Mouse (Mus musculus): ENCODE measurements around the gene Slc46a2.

The Slc46a2 gene

GRCm38 (mm10) chr4:59897814-59898520 is 16.9 kb downstream of the Slc46a2 start:
- TF ChIP-seq POU5F1 (IDR thresholded peaks at IDR 0.05; ENCODE audit: borderline replicate concordance, low read length) (no peak), NANOG (IDR thresholded peaks at IDR 0.05; ENCODE audit: borderline replicate concordance, low read length) (no peak), CTCF (conservative IDR thresholded peaks at IDR 0.05; ENCODE audit: low read length) (no peak)
- H3K4me1 ChIP-seq (replicated peaks; ENCODE audit: low read depth, low read length): peaks cover 85% of the 10 kb centered on the region
- no peaks in the 10 kb centered on the region for H3K27me3 ChIP-seq (ENCODE audit: insufficient read depth, low read length)

GRCm38 (mm10) chr4:59896000-59896399 is 18.9 kb downstream of the Slc46a2 start:
- Histone ChIP-seq H3K4me1 (replicated peaks; ENCODE audit: low read depth, low read length) (peaks cover 89% of the 10 kb centered on the region), H3K36me3 (ENCODE audit: insufficient read depth, low read length) (peaks cover 82% of the 10 kb centered on the region), H3K9me3 (ENCODE audit: low read length) (no peaks in the 10 kb centered on the region), H3K4me3 (replicated peaks; ENCODE audit: low read length) (peak overlapping the region; percentile 52), H3K27me3 (ENCODE audit: insufficient read depth, low read length) (no peaks in the 10 kb centered on the region)
- TF ChIP-seq CTCF (conservative IDR thresholded peaks at IDR 0.05; ENCODE audit: low read length): no peak
- peak; percentile 72 for TF ChIP-seq NANOG (IDR thresholded peaks at IDR 0.05; ENCODE audit: borderline replicate concordance, low read length)

More at GRCm38 (mm10) chr4:59897814-59898520, 16.9 kb downstream of the Slc46a2 start:
- Histone ChIP-seq H3K36me3 (ENCODE audit: insufficient read depth, low read length) (peaks cover 68% of the 10 kb centered on the region), H3K4me3 (replicated peaks; ENCODE audit: low read length) (peak overlapping the region; percentile 45), H3K9me3 (ENCODE audit: low read length) (no peaks in the 10 kb centered on the region)

- peaks cover 85% of the 10 kb centered on the region for H3K36me3 ChIP-seq (ENCODE audit: insufficient read depth, low read length)
- TF ChIP-seq NANOG (IDR thresholded peaks at IDR 0.05; ENCODE audit: borderline replicate concordance, low read length) (no peak), POU5F1 (IDR thresholded peaks at IDR 0.05; ENCODE audit: borderline replicate concordance, low read length) (no peak), CTCF (conservative IDR thresholded peaks at IDR 0.05; ENCODE audit: low read length) (no peak)
- H3K27me3 ChIP-seq (ENCODE audit: insufficient read depth, low read length): no peaks in the 10 kb centered on the region
- no peaks in the 10 kb centered on the region for H3K9me3 ChIP-seq (ENCODE audit: low read length)
- H3K4me3 ChIP-seq (replicated peaks; ENCODE audit: low read length): peak overlapping the region; percentile 52
- peaks cover 83% of the 10 kb centered on the region for H3K4me1 ChIP-seq (replicated peaks; ENCODE audit: low read depth, low read length)
Observed at GRCm38 (mm10) chr4:59894977-59895575, 19.8 kb downstream of the Slc46a2 start.

GRCm38 (mm10) chr4:59894415-59894814 is 20.4 kb downstream of the Slc46a2 start:
- Histone ChIP-seq H3K4me3 (replicated peaks; ENCODE audit: low read length) (peak overlapping the region; percentile 52; the same call in 1 of the 2 replicates), H3K4me1 (replicated peaks; ENCODE audit: low read depth, low read length) (peaks cover 83% of the 10 kb centered on the region), H3K36me3 (ENCODE audit: insufficient read depth, low read length) (peaks cover 85% of the 10 kb centered on the region), H3K27me3 (ENCODE audit: insufficient read depth, low read length) (no peaks in the 10 kb centered on the region), H3K9me3 (ENCODE audit: low read length) (no peaks in the 10 kb centered on the region)
- no peak for TF ChIP-seq POU5F1 (IDR thresholded peaks at IDR 0.05; ENCODE audit: borderline replicate concordance, low read length)
- no peak for TF ChIP-seq NANOG (IDR thresholded peaks at IDR 0.05; ENCODE audit: borderline replicate concordance, low read length)
- TF ChIP-seq CTCF (conservative IDR thresholded peaks at IDR 0.05; ENCODE audit: low read length): no peak

GRCm38 (mm10) chr4:59892731-59893130 is 22.1 kb downstream of the Slc46a2 start:
- TF ChIP-seq CTCF (conservative IDR thresholded peaks at IDR 0.05; ENCODE audit: low read length) (no peak), NANOG (IDR thresholded peaks at IDR 0.05; ENCODE audit: borderline replicate concordance, low read length) (no peak), POU5F1 (IDR thresholded peaks at IDR 0.05; ENCODE audit: borderline replicate concordance, low read length) (no peak)
- no peaks in the 10 kb centered on the region for H3K9me3 ChIP-seq (ENCODE audit: low read length)
- peaks cover 79% of the 10 kb centered on the region for H3K36me3 ChIP-seq (ENCODE audit: insufficient read depth, low read length)
- no peak overlapping the region for H3K4me3 ChIP-seq (replicated peaks; ENCODE audit: low read length)
- H3K27me3 ChIP-seq (ENCODE audit: insufficient read depth, low read length): no peaks in the 10 kb centered on the region
- H3K4me1 ChIP-seq (replicated peaks; ENCODE audit: low read depth, low read length): peaks cover 66% of the 10 kb centered on the region

GRCm38 (mm10) chr4:59891723-59892416 is 23.0 kb downstream of the Slc46a2 start:
- Histone ChIP-seq H3K36me3 (ENCODE audit: insufficient read depth, low read length) (peaks cover 79% of the 10 kb centered on the region), H3K4me3 (replicated peaks; ENCODE audit: low read length) (no peak overlapping the region), H3K4me1 (replicated peaks; ENCODE audit: low read depth, low read length) (peaks cover 57% of the 10 kb centered on the region), H3K27me3 (ENCODE audit: insufficient read depth, low read length) (no peaks in the 10 kb centered on the region), H3K9me3 (ENCODE audit: low read length) (no peaks in the 10 kb centered on the region)
- no peak for TF ChIP-seq POU5F1 (IDR thresholded peaks at IDR 0.05; ENCODE audit: borderline replicate concordance, low read length)
- no peak for TF ChIP-seq NANOG (IDR thresholded peaks at IDR 0.05; ENCODE audit: borderline replicate concordance, low read length)
- no peak for TF ChIP-seq CTCF (conservative IDR thresholded peaks at IDR 0.05; ENCODE audit: low read length)

GRCm38 (mm10) chr4:59890086-59890600 is 24.7 kb downstream of the Slc46a2 start:
- no peaks in the 10 kb centered on the region for H3K9me3 ChIP-seq (ENCODE audit: low read length)
- H3K4me3 ChIP-seq (replicated peaks; ENCODE audit: low read length): no peak overlapping the region
- peaks cover 87% of the 10 kb centered on the region for H3K36me3 ChIP-seq (ENCODE audit: insufficient read depth, low read length)
- peaks cover 44% of the 10 kb centered on the region for H3K4me1 ChIP-seq (replicated peaks; ENCODE audit: low read depth, low read length)
- TF ChIP-seq CTCF (conservative IDR thresholded peaks at IDR 0.05; ENCODE audit: low read length) (no peak), NANOG (IDR thresholded peaks at IDR 0.05; ENCODE audit: borderline replicate concordance, low read length) (no peak), POU5F1 (IDR thresholded peaks at IDR 0.05; ENCODE audit: borderline replicate concordance, low read length) (no peak)
- H3K27me3 ChIP-seq (ENCODE audit: insufficient read depth, low read length): no peaks in the 10 kb centered on the region

GRCm38 (mm10) chr4:59888014-59888413 is 26.8 kb downstream of the Slc46a2 start:
- Histone ChIP-seq H3K36me3 (ENCODE audit: insufficient read depth, low read length) (peaks cover 87% of the 10 kb centered on the region), H3K9me3 (ENCODE audit: low read length) (peaks cover 3% of the 10 kb centered on the region; the same call in 1 of the 2 replicates), H3K4me3 (replicated peaks; ENCODE audit: low read length) (no peak overlapping the region), H3K4me1 (replicated peaks; ENCODE audit: low read depth, low read length) (peaks cover 45% of the 10 kb centered on the region), H3K27me3 (ENCODE audit: insufficient read depth, low read length) (no peaks in the 10 kb centered on the region)
- TF ChIP-seq CTCF (conservative IDR thresholded peaks at IDR 0.05; ENCODE audit: low read length): no peak
- TF ChIP-seq NANOG (IDR thresholded peaks at IDR 0.05; ENCODE audit: borderline replicate concordance, low read length): no peak
- TF ChIP-seq POU5F1 (IDR thresholded peaks at IDR 0.05; ENCODE audit: borderline replicate concordance, low read length): no peak
